Comparison of ENCODE assay signal across 7 mouse cellular contexts in genomic region chr17:49951856-49952607, GRCm38 (mm10).
DNase-seq lines count a peak whose midpoint lies in the region; ATAC-seq and TF ChIP-seq lines count a peak whose summit lies in the region.

No protein-coding gene starts in this region.

- TF ChIP-seq POLR2A in CH12.LX (IDR thresholded peaks at IDR 0.05; ENCODE audit: low read depth, low read length): no peak

- 0 out of 4 replicates have a peak, but pooled peaks of 1 of the 2 experiments have one; percentile 5 for TF ChIP-seq CTCF in CH12.LX (conservative IDR thresholded peaks at IDR 0.05 in 1 of 2, IDR thresholded peaks at IDR 0.05 in 1 of 2; ENCODE audit: low read depth in 2 of 2, low read length in 2 of 2)

- ATAC-seq in forebrain, embryonic 16.5 days: peak; percentile 62
- peak; percentile 70 for ATAC-seq in hindbrain, embryonic 12.5 days (ENCODE audit: low FRiP score)
- ATAC-seq in liver, embryonic 12.5 days: no peak
- peak; percentile 80 for ATAC-seq in midbrain, embryonic 16.5 days

- peak overlapping the region; percentile 73 for H3K4me2 ChIP-seq in CH12.LX (ENCODE audit: insufficient read depth, low read depth, poor library complexity, severe bottlenecking)
- peak overlapping the region; percentile 58 for H3K4me2 ChIP-seq in forebrain, embryonic 16.5 days (ENCODE audit: low read length)
- H3K4me2 ChIP-seq in hindbrain, embryonic 12.5 days (replicated peaks): peak overlapping the region; percentile 44
- H3K4me2 ChIP-seq in liver, embryonic 12.5 days: peak overlapping the region; percentile 46
- H3K4me2 ChIP-seq in midbrain, embryonic 16.5 days (ENCODE audit: low read length): peak overlapping the region; percentile 62

- H3K4me3 ChIP-seq in CH12.LX (replicated peaks in 1 of 3; ENCODE audit: low read depth in 2 of 3, low read length in 2 of 3, poor library complexity in 1 of 3): peak overlapping the region in 1 of 3 experiments; percentile 21
- peak overlapping the region; percentile 31 for H3K4me3 ChIP-seq in forebrain, embryonic 16.5 days (replicated peaks; ENCODE audit: low read length)
- peak overlapping the region; percentile 10 for H3K4me3 ChIP-seq in hindbrain, embryonic 12.5 days
- peak overlapping the region; percentile 5; the same call in 1 of the 2 replicates for H3K4me3 ChIP-seq in liver, embryonic 12.5 days
- peak overlapping the region; percentile 29 for H3K4me3 ChIP-seq in midbrain, embryonic 16.5 days (ENCODE audit: low read depth, low read length)

- H3K36me3 ChIP-seq in CH12.LX (replicated peaks in 1 of 2; ENCODE audit: control insufficient read depth in 1 of 2, insufficient read depth in 1 of 2, low read length in 1 of 2): no peaks in the 10 kb centered on the region
- no peaks in the 10 kb centered on the region for H3K36me3 ChIP-seq in forebrain, embryonic 16.5 days (ENCODE audit: control insufficient read depth, insufficient read depth)
- no peaks in the 10 kb centered on the region for H3K36me3 ChIP-seq in hindbrain, embryonic 12.5 days
- H3K36me3 ChIP-seq in liver, embryonic 12.5 days: no peaks in the 10 kb centered on the region
- no peaks in the 10 kb centered on the region for H3K36me3 ChIP-seq in midbrain, embryonic 16.5 days (ENCODE audit: control insufficient read depth, insufficient read depth, low read length)

- H3K9me3 ChIP-seq in CH12.LX (replicated peaks; ENCODE audit: low read length): no peaks in the 10 kb centered on the region
- H3K9me3 ChIP-seq in forebrain, embryonic 16.5 days (ENCODE audit: control insufficient read depth, low read length): no peaks in the 10 kb centered on the region
- H3K9me3 ChIP-seq in hindbrain, embryonic 12.5 days (replicated peaks): no peaks in the 10 kb centered on the region
- no peaks in the 10 kb centered on the region for H3K9me3 ChIP-seq in liver, embryonic 12.5 days (replicated peaks)
- no peaks in the 10 kb centered on the region for H3K9me3 ChIP-seq in midbrain, embryonic 16.5 days (replicated peaks; ENCODE audit: control insufficient read depth, low read length, poor library complexity, severe bottlenecking)

- in situ Hi-C loops in CH12.LX (cut with MboI; ENCODE audit: low pct_ligation_motif_present, low pct_unique_long_range_greater_than_20kb, low sequenced_read_pairs): no loop called here

- DNase-seq in CH12.LX (ENCODE audit: extremely low read depth) (no peak), R1 (ENCODE audit: low read depth, low spot score) (peak; percentile 19)
- DNase-seq in c-Kit-positive CD71-positive TER-119-positive erythroid progenitor cells, embryonic 14.5 days (ENCODE audit: low spot score): no peak

- peaks cover 1% of the 10 kb centered on the region for H3K27me3 ChIP-seq in CH12.LX (replicated peaks)
- H3K27me3 ChIP-seq in forebrain, embryonic 16.5 days (replicated peaks; ENCODE audit: control insufficient read depth, insufficient read depth, low read length): no peaks in the 10 kb centered on the region
- peaks cover 3% of the 10 kb centered on the region; the same call in 1 of the 2 replicates for H3K27me3 ChIP-seq in hindbrain, embryonic 12.5 days
- H3K27me3 ChIP-seq in liver, embryonic 12.5 days (replicated peaks): no peaks in the 10 kb centered on the region
- H3K27me3 ChIP-seq in midbrain, embryonic 16.5 days (ENCODE audit: control insufficient read depth, insufficient read depth, low read depth, low read length): no peaks in the 10 kb centered on the region

- TF ChIP-seq EP300 in CH12.LX (IDR thresholded peaks at IDR 0.05; ENCODE audit: low read length): no peak

- no peak overlapping the region for H3K27ac ChIP-seq in CH12.LX (ENCODE audit: insufficient read depth, low read depth)
- H3K27ac ChIP-seq in forebrain, embryonic 16.5 days (ENCODE audit: low read length): peak overlapping the region; percentile 54
- no peak overlapping the region for H3K27ac ChIP-seq in hindbrain, embryonic 12.5 days
- no peak overlapping the region for H3K27ac ChIP-seq in liver, embryonic 12.5 days
- H3K27ac ChIP-seq in midbrain, embryonic 16.5 days (ENCODE audit: low read length): peak overlapping the region; percentile 67

- 15% methylated on average over 22 of the region's 22 CpGs for WGBS in forebrain, embryonic 16.5 days
- WGBS in hindbrain, embryonic 12.5 days: 32% methylated on average over 22 of the region's 22 CpGs
- 38% methylated on average over 22 of the region's 22 CpGs for WGBS in liver, embryonic 12.5 days (ENCODE audit: insufficient replicate concordance)
- 16% methylated on average over 22 of the region's 22 CpGs for WGBS in midbrain, embryonic 16.5 days

- H3K79me2 ChIP-seq in CH12.LX (replicated peaks; ENCODE audit: control insufficient read depth, extremely low read depth, insufficient read depth, poor library complexity, severe bottlenecking): no peaks in the 10 kb centered on the region

- dilution Hi-C loops in CH12.LX (cut with MboI; ENCODE audit: extremely low pct_ligation_motif_present, extremely low pct_unique_long_range_greater_than_20kb, low sequenced_read_pairs): no loop called here

- H3K4me1 ChIP-seq in CH12.LX (ENCODE audit: control insufficient read depth in 1 of 2, insufficient read depth in 2 of 2): peaks cover 0 to 3% of the 10 kb centered on the region in 2 experiments; a peak in 1 of 4 replicates
- H3K4me1 ChIP-seq in forebrain, embryonic 16.5 days (replicated peaks; ENCODE audit: control insufficient read depth, insufficient read depth, low read length): peaks cover 10% of the 10 kb centered on the region
- H3K4me1 ChIP-seq in hindbrain, embryonic 12.5 days: peaks cover 9% of the 10 kb centered on the region; the same call in 1 of the 2 replicates
- H3K4me1 ChIP-seq in liver, embryonic 12.5 days: no peaks in the 10 kb centered on the region
- peaks cover 8% of the 10 kb centered on the region for H3K4me1 ChIP-seq in midbrain, embryonic 16.5 days (ENCODE audit: control insufficient read depth, insufficient read depth, low read length)

- no peak overlapping the region for H3K9ac ChIP-seq in CH12.LX (ENCODE audit: insufficient read depth, low read depth)
- H3K9ac ChIP-seq in forebrain, embryonic 16.5 days (replicated peaks; ENCODE audit: low read depth, low read length): peak overlapping the region; percentile 39
- H3K9ac ChIP-seq in hindbrain, embryonic 12.5 days: peak overlapping the region; percentile 39; the same call in 1 of the 2 replicates
- no peak overlapping the region for H3K9ac ChIP-seq in liver, embryonic 12.5 days
- peak overlapping the region; percentile 22 for H3K9ac ChIP-seq in midbrain, embryonic 16.5 days (ENCODE audit: low read depth, low read length)

- TF ChIP-seq RAD21 in CH12.LX (IDR thresholded peaks at IDR 0.05; ENCODE audit: low read depth, low read length): no peak

TF ChIP-seq in CH12.LX, 34 proteins besides CTCF, POLR2A, EP300 and RAD21:
- TF ChIP-seq SIN3A (IDR thresholded peaks at IDR 0.05; ENCODE audit: low read length): 0 out of 2 replicates have a peak, but pooled peaks have one; percentile 1
- TF ChIP-seq TCF12 (IDR thresholded peaks at IDR 0.05; ENCODE audit: low read depth, low read length): no peak
- TF ChIP-seq ZC3H11A (IDR thresholded peaks at IDR 0.05; ENCODE audit: low read depth, low read length): no peak
- TF ChIP-seq BHLHE40 (IDR thresholded peaks at IDR 0.05; ENCODE audit: low read depth, low read length): peak; percentile 48; the same call in 1 of the 2 replicates
- TF ChIP-seq NRF1 (IDR thresholded peaks at IDR 0.05; ENCODE audit: low read depth, low read length): no peak
- TF ChIP-seq HCFC1 (IDR thresholded peaks at IDR 0.05; ENCODE audit: low read depth, low read length): no peak

Comparison
In these comparisons a context has a peak if more than half of its experiments do, and no peak if none do; other contexts are left out.
1. H3K27ac ChIP-seq: peak in forebrain, embryonic 16.5 days (single experiment) and midbrain, embryonic 16.5 days (single experiment); none in CH12.LX (single experiment), hindbrain, embryonic 12.5 days (single experiment) and liver, embryonic 12.5 days (single experiment).
2. H3K9ac ChIP-seq: peak in forebrain, embryonic 16.5 days (single experiment), hindbrain, embryonic 12.5 days (single experiment) and midbrain, embryonic 16.5 days (single experiment); none in CH12.LX (single experiment) and liver, embryonic 12.5 days (single experiment).
3. Peak in every context shown above with its lines, with median percentiles within 50 percentile points of each other: H3K4me2 ChIP-seq.